Mouse (Mus musculus): ENCODE data around the gene Ndfip2. TPM values are rescaled to one million over a fixed set of nuclear protein-coding genes. Genes with fewer than 3 reads are reported as not detected.

Gene Ndfip2
- polyA plus RNA-seq, 1 experiment, result 21.6 TPM

DNA sequence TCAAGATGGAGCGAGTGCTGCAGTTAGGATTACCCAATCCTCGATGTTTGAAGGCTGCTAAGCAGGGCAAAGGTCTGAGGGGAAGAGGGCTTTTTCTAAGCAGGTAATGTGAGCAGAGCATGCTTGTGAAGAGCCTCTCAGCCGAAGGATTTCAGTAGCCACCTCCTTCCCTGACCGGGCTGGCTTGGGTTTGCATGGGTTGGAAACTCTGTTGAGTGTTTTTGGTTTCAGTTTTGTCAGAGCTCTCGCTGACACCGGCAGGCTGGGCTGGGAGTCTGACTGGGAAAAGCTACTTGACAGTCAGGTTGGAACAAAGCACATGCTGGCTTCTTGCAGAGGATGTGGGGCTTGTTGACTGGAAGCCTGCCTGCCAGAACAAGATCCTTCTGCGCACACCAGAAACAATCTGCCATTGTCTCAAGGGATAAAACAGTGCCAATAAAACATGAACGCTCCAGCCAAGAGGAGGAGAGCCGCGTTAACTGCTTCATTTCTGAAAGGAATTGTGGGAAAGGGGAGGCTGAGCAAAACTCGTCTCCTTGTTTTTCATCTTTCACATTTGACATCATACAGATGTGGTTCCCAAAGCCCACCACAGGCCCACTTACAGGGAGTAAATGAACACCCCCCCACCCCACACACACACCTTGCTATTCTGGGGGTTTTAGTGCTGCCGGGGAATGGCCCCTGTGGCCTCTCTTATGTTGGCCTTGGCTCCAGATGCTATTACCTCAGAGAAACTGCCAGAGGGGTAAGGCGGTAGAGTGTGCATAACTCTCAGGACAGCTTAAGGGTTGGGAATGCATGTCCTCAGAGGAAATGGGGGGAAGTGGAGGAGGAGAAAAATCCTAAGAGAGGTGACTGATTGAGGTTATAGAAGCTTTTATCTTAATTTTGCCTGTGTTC lies 70.3 kb downstream of the Ndfip2 start:
- Histone ChIP-seq H3K79me3 (ENCODE audit: low read depth) (no peaks in the 10 kb centered on the region), H3K27me3 (ENCODE audit: control insufficient read depth, insufficient read depth, insufficient read length) (no peaks in the 10 kb centered on the region), H3K4me3 (ENCODE audit: insufficient read depth, poor library complexity, severe bottlenecking) (no peak overlapping the region)

DNA sequence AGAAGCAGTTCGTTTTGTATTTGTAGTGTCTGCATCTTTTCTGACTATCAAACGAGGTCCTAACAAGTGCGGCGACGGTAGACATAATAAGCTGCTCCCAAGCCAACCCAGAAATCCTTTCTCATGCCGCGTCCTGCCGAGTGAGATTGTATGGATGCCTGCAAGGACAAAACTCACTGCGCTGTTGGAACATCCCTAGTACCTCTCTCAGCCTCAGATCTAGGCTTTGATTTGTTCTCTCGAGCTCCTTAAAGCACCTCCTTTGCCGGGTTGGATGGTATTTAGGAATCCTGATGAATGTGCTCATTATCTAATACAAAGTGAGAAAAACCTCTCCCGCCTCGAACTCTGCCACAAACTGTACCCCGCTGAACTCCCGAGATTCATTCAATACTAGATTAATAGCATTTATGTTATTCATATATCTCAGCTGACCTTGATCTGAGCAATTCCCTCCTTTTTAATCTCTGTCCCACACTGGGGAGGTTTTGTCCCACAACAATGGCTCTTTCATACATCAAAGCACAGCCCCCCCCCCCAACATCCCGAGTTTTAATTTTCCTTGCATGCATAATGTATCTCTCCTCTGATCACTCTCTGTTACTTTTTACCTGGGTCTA lies 75.2 kb downstream of the Ndfip2 start:
- TF ChIP-seq CTCF (IDR thresholded peaks at IDR 0.05; ENCODE audit: control insufficient read depth, insufficient read depth, insufficient read length), result no peak
- no peak for TF ChIP-seq CEBPB (IDR thresholded peaks at IDR 0.05; ENCODE audit: low read depth)
- no peak for TF ChIP-seq MYOG (IDR thresholded peaks at IDR 0.05; ENCODE audit: control insufficient read depth, extremely low read depth, insufficient read length)
- no peak for TF ChIP-seq MAX (IDR thresholded peaks at IDR 0.05)
- TF ChIP-seq FOSL1 (IDR thresholded peaks at IDR 0.05; ENCODE audit: insufficient read depth, low read length, poor library complexity, severe bottlenecking), result no peak
- no peak for TF ChIP-seq MYOD1 (IDR thresholded peaks at IDR 0.05; ENCODE audit: control insufficient read depth, insufficient read length, low read depth)
- no peak for TF ChIP-seq USF1 (IDR thresholded peaks at IDR 0.05; ENCODE audit: low read depth)
- Histone ChIP-seq H3K79me2 (ENCODE audit: control insufficient read depth, insufficient read depth) (no peaks in the 10 kb centered on the region), H3K79me3 (ENCODE audit: low read depth) (no peaks in the 10 kb centered on the region), H3ac (ENCODE audit: control insufficient read depth, insufficient read length, low read depth) (no peak overlapping the region), H3K4me3 (ENCODE audit: insufficient read depth, poor library complexity, severe bottlenecking) (no peak overlapping the region), H3K36me3 (ENCODE audit: control insufficient read depth, insufficient read depth) (no peaks in the 10 kb centered on the region), H3K27me3 (ENCODE audit: control insufficient read depth, insufficient read depth, insufficient read length) (no peaks in the 10 kb centered on the region)

More for the DNA sequence above, 70.3 kb downstream of the Ndfip2 start:
- Histone ChIP-seq H3K36me3 (ENCODE audit: control insufficient read depth, insufficient read depth) (no peaks in the 10 kb centered on the region), H3ac (ENCODE audit: control insufficient read depth, insufficient read length, low read depth) (no peak overlapping the region), H3K79me2 (ENCODE audit: control insufficient read depth, insufficient read depth) (no peaks in the 10 kb centered on the region)
- TF ChIP-seq MAX (IDR thresholded peaks at IDR 0.05), result no peak
- no peak for TF ChIP-seq CTCF (IDR thresholded peaks at IDR 0.05; ENCODE audit: control insufficient read depth, insufficient read depth, insufficient read length)
- no peak for TF ChIP-seq FOSL1 (IDR thresholded peaks at IDR 0.05; ENCODE audit: insufficient read depth, low read length, poor library complexity, severe bottlenecking)
- TF ChIP-seq MYOD1 (IDR thresholded peaks at IDR 0.05; ENCODE audit: control insufficient read depth, insufficient read length, low read depth), result no peak
- TF ChIP-seq USF1 (IDR thresholded peaks at IDR 0.05; ENCODE audit: low read depth), result no peak
- TF ChIP-seq CEBPB (IDR thresholded peaks at IDR 0.05; ENCODE audit: low read depth), result no peak
- no peak for TF ChIP-seq MYOG (IDR thresholded peaks at IDR 0.05; ENCODE audit: control insufficient read depth, extremely low read depth, insufficient read length)

DNA sequence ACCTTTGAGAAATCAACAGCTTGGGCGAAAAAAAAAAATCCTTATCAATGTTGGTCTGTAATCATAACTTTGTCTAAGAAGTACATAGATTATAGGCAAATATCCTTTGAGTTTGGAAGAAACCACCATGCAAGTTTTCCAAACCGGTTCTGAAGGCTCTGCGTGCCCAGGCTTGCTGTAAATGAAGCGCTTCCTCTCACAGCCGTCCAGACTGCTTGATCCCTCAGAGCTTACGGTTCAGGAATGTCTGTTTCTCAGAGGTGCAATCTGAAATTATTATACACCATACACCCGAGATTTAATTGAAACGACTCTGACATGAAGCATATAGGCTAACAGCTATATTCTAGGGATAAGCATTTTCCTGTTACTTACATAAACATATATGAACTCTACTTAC lies 83.4 kb downstream of the Ndfip2 start:
- no peak overlapping the region for H3K4me3 ChIP-seq (ENCODE audit: insufficient read depth, poor library complexity, severe bottlenecking)
- no peaks in the 10 kb centered on the region for H3K27me3 ChIP-seq (ENCODE audit: control insufficient read depth, insufficient read depth, insufficient read length)
- H3K79me3 ChIP-seq (ENCODE audit: low read depth), result no peaks in the 10 kb centered on the region
- H3K36me3 ChIP-seq (ENCODE audit: control insufficient read depth, insufficient read depth), result no peaks in the 10 kb centered on the region
- H3ac ChIP-seq (ENCODE audit: control insufficient read depth, insufficient read length, low read depth), result no peak overlapping the region
- no peaks in the 10 kb centered on the region for H3K79me2 ChIP-seq (ENCODE audit: control insufficient read depth, insufficient read depth)
- TF ChIP-seq CEBPB (IDR thresholded peaks at IDR 0.05; ENCODE audit: low read depth) (no peak), MAX (IDR thresholded peaks at IDR 0.05) (no peak), MYOG (IDR thresholded peaks at IDR 0.05; ENCODE audit: control insufficient read depth, extremely low read depth, insufficient read length) (no peak), FOSL1 (IDR thresholded peaks at IDR 0.05; ENCODE audit: insufficient read depth, low read length, poor library complexity, severe bottlenecking) (no peak), CTCF (IDR thresholded peaks at IDR 0.05; ENCODE audit: control insufficient read depth, insufficient read depth, insufficient read length) (no peak), USF1 (IDR thresholded peaks at IDR 0.05; ENCODE audit: low read depth) (no peak), MYOD1 (IDR thresholded peaks at IDR 0.05; ENCODE audit: control insufficient read depth, insufficient read length, low read depth) (no peak)

DNA sequence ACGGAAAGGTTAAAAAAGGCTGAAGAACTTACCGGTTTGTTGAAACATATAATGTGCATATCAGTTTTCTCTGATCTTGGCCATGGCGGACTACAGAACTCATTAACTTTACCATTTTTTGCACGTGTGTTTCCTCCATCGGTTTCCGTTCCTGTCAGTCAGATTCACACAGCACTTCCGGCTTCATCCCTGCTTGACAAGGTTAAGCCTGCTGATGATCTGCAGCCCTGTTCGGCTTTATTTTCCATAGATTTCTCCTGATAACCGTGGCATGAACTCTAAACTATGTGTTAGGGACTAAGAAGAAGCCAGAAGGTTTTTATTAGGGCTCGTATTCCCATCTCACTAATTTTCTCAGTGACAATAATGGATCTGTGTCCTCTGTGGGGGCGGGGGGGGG lies 95.7 kb downstream of the Ndfip2 start:
- Histone ChIP-seq H3K36me3 (ENCODE audit: control insufficient read depth, insufficient read depth) (no peaks in the 10 kb centered on the region), H3K79me3 (ENCODE audit: low read depth) (no peaks in the 10 kb centered on the region), H3ac (ENCODE audit: control insufficient read depth, insufficient read length, low read depth) (no peak overlapping the region), H3K4me3 (ENCODE audit: insufficient read depth, poor library complexity, severe bottlenecking) (no peak overlapping the region), H3K79me2 (ENCODE audit: control insufficient read depth, insufficient read depth) (no peaks in the 10 kb centered on the region), H3K27me3 (ENCODE audit: control insufficient read depth, insufficient read depth, insufficient read length) (no peaks in the 10 kb centered on the region)
- TF ChIP-seq CEBPB (IDR thresholded peaks at IDR 0.05; ENCODE audit: low read depth) (no peak), USF1 (IDR thresholded peaks at IDR 0.05; ENCODE audit: low read depth) (no peak), MAX (IDR thresholded peaks at IDR 0.05) (no peak), MYOG (IDR thresholded peaks at IDR 0.05; ENCODE audit: control insufficient read depth, extremely low read depth, insufficient read length) (no peak), CTCF (IDR thresholded peaks at IDR 0.05; ENCODE audit: control insufficient read depth, insufficient read depth, insufficient read length) (no peak), FOSL1 (IDR thresholded peaks at IDR 0.05; ENCODE audit: insufficient read depth, low read length, poor library complexity, severe bottlenecking) (no peak), MYOD1 (IDR thresholded peaks at IDR 0.05; ENCODE audit: control insufficient read depth, insufficient read length, low read depth) (no peak)

Other genes starting within 250 kb of the Ndfip2 start
- 9.0 TPM for gene Rbm26, start 81.2 kb upstream of the Ndfip2 start, polyA plus RNA-seq (2012; fragmentation: generic; extraction: Trizol)

Measured in C2C12 (cell line).